Mouse (Mus musculus) embryonic fibroblast, embryonic 13.5 days (primary cell): ENCODE measurements around the gene Tshz2.

ENCODE experiments used
- CTCF ChIP-seq: IDR thresholded peaks from 2 replicates; pipeline ENCODE4 v1.5.1; 2011; ENCODE audit warnings: mild to moderate bottlenecking, control low read depth, low read length, moderate library complexity, borderline replicate concordance; ENCODE audit not compliant: insufficient read depth
- POLR2A ChIP-seq: IDR thresholded peaks from 2 replicates; pipeline ENCODE4 v1.6.1; 2011; ENCODE audit warnings: low read depth, mild to moderate bottlenecking, control low read depth, low read length, moderate library complexity

- TF ChIP-seq POLR2A = no peak
- no peak for TF ChIP-seq CTCF
These were observed 393.1 kb downstream of the Tshz2 start for GRCm38 (mm10) chr2:170025896-170026295.
